Mouse (Mus musculus): Measurements from ENCODE around the gene Slc25a4.

Gene Slc25a4

DNA sequence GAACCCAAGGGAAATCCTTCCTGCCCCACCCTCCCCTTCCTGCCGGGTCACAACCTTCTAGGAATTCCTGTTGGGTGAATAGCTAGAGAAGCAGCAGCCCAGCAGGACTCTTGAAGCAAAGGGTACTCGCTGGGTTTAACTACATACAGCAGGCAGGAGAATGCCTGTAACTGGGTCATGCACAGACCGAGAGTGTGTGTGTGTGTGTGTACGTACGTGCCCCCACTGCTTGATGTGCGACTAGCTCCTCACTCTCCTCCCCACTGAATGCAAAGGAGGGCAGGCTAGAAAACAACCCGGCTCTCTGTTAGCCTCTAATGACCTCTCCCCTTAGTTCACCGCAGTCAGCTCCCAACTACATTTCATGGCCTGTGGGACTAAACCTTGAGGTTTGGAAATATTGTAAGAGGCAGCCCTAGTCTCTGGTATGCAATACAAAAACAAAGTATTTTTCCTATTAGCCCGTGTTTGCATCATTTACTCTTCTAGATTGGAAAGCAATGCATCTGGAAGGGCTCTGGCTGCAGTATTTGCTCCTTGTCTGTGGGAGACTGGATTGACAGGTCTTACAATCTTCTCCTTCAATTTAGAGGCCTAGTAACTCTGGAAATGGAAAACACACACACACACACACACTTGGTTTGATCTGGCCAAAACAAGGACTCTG is 6.0 kb downstream of the Slc25a4 start:
- DNase-seq, result no peak

DNA sequence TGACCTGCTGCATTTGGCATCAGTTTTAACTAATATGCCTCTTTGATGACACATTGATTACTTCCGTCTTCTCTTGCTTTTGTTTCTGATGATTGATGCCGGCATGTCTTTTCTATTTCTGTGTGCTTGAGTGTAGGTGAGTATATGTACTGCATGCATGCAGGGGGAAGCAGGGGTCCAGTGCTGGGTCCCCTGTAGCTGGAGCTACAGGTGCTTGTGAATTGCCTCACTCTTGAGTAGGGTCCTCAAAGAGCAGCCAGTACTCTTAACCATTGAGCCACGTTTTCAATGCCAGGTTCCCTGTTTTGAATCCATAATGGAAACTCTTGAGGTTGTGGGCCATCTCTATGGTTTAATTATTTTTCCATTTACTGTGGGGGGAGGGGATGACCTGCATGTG is 6.8 kb downstream of the Slc25a4 start:
- DNase-seq, result no peak

DNA sequence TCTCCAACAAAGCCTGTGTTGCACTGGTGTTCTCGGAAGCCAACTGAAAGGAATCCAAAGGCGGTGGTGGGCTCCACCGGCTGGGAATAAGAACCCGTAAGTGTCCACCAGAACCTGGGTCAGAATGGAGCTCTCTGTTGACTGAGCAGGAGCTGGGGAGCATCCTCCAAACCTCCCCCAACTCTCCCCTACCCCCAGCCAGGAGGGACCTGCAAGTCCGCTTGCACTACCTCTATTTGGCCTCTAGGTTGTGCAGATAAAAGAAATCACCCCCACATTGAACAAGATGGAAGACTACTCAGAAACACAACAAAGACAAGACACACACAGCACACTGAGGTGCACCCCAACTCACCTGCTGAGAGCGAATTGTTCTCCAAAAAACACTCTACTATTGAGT is 8.7 kb downstream of the Slc25a4 start:
- DNase-seq, result no peak

DNA sequence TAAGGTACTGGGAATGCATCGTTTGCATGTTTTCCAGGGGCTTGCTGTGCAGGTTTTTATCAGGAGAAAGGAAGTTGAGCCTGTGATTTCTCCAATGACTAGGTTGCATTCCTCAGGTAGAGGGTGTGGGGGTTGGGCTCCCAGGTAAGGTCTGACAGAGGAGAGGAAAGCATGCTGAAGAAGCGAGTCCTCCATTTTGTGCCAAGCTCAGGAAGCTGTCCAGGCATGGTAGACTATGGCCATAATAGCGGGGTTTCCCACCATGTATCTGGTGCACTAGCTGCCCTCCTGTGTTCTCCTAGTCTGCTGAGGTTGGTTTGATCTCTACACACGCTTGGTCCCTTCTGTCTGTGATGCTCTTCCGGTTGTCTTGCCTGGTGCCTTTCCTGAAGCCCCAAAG is 13.4 kb downstream of the Slc25a4 start:
- DNase-seq, result no peak

DNA sequence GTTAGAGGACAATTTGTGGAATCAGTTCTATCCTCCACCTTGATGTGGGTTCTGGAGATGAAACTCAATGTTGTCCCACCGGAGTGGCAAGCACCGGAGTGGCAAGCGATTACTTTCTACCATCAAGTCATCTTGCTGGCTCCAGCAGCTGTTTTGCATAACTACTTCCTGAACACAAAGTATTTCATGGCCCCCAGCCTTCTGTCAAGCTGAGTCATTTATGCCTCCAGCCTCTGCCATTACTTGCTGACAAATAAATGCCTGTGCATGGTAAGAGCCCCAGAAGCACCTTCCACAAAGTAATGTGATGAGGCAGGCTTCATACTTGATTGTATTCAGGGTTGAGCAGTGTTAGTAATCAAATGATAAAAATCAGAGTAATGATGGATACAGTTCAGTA is 14.2 kb downstream of the Slc25a4 start:
- no peak for DNase-seq

DNA sequence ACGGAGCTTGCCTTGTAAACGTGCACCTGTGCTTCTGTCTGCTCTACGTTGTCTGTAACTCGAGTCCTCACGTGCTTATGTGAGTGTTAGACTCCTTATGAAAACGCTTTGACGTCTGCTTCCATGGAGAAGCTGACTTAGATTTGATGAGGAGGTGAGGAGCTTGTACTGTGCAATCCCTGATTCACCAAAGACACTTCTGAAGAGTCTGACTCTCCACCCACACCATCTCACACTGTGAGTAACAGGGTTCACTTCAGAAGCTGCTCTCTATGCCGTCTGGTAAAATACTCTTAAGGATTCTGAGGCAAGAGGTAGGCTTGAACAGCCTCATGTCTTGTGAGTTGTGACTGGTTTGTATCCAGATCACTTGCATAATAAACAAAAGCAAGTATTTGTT is 18.0 kb downstream of the Slc25a4 start:
- no peak for DNase-seq

DNA sequence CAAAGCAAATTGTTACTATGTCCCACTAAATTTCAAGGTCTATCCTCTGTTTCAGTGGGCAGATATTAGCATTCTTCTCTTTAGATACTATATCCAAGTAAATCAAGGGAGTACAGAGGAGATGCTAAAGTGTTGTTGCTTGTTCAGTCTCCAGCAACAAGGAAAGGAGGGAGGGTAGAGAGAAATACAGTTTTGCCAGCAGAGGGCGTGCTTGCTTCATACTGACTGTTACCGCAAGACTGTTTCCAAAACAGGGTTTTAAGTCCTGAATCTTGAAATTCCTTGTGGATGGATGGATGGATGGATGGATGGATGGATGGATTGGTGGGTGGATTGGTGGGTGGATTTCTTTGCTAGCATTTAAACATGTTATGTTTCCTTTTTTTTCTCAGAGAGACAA is 25.7 kb downstream of the Slc25a4 start:
- DNase-seq, result peak; percentile 55

DNA sequence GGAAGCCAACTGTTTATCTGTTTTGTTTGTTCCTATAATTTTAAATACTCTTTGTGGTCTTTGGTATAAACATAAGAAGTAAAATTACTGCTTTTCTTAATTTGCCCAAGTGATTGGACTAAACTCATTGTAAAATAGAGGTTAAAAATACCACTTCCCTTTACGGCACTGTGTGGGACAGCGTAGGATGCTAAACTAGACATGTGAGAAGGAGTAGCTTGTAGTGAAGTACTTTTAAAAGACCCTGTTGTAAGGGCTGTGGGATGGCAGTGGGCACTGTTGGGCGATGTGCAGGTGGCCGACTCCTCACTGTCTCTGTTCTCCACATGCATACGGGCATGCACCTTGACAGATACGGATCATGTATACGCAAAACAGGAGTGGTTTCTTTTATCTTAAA is 30.9 kb downstream of the Slc25a4 start:
- DNase-seq, result no peak

DNA sequence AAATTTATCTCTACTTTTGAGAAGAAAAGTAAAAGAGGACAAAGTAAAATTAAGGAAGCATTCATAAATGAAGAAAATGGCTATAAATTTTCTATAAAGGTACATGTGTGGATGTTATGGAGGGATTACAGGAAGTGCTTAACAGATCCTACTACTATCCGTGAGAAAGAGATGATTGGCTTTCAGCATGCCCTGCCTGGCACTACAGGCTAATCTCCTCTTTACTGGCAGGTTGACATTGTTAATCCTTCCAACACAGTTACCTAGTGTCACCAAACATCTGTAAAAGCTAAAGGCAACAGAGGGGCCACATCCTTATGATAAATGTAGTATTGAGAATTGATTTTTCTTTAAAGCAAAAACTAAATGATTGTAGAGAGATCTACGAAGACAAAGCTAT is 37.4 kb downstream of the Slc25a4 start:
- DNase-seq, result no peak

DNA sequence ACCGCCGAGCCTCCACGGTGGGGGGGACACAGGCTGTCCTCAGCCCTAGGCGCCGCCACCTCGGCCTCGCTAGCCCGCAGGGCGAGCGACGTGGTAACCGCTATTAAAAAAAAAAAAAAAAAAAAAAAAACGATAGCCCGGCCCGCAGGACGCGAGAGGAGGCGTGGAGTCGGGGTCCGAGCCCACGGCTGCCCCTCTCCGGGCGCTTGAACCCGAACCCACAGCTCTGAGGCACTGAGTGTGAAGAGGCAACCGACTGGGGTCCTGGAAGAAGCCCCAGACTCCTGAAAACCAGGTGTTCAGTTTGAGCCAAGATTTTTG is 47.3 kb downstream of the Slc25a4 start:
- no peak for DNase-seq

DNA sequence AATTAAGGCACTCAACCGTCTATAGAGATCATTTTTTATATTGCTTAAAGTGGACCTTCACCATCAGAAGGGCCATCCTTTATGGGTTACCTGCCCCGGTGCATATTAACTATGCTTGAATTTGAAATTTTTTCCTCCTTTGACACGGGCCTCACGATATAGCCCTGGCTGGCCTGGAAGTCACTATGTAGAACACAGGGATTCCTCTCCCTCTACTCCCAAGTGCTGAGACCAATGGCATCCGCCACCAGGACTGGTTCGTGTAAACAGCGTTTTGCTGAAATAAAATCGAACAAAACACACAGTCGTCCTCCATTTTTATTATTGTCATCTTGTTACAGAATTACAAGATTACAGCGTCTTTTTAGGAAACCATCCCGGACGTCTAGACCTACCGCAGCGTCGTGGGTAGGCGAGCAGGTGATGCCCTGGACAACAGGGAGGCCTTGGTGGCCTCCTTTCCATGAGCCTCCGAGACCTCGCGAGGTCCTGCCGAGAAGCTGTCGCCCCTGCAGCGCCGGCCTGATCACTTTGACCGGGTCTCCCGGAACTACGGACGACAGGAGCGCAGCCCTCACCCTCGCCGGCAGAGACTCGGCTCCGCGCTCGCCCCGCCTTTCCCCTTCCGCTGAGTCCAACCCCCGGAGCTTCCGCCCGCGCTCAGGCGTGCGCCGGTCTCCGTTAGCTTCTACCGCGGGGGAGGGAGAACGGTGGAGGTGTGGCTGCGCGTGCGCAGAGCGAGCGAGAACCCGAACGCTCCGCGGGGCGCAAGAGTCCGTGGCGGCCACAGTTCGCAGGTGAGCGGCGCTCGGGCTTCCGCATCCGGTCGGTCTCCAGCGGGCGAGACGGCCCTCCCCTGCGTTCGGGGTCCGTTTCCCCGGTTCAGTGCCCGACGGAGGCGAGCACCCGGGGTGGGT is 47.9 kb downstream of the Slc25a4 start:
- DNase-seq, result peak; percentile 98

Measured in kidney, postnatal 14 days (tissue).